Mouse (Mus musculus) intestine, embryonic 16.5 days (tissue): Measurements from ENCODE around the gene Rpgr. TPM values are rescaled to one million over a fixed set of nuclear protein-coding genes. Genes with fewer than 3 reads are reported as not detected.

Experiments used
- ATAC-seq: fragments of 200-750 bp; cut with Nextera tagmentation; 2 replicates; pipeline ENCODE4 v1.8.0; 2017; ENCODE audit warnings: moderate TSS enrichment, moderate library complexity
- H3K27ac ChIP-seq: fragments of 300-500 bp; sonication (generic); 2 replicates; pipeline ENCODE4 v1.5.1; 2014; ENCODE audit warnings: mild to moderate bottlenecking, low read length
- H3K27me3 ChIP-seq: fragments of 300-500 bp; sonication (generic); replicated peaks from 2 replicates; pipeline ENCODE4 v1.6.1; 2014; ENCODE audit warnings: low read length, control low read depth, mixed read lengths; ENCODE audit not compliant: control insufficient read depth, insufficient read depth
- H3K36me3 ChIP-seq: fragments of 300-500 bp; sonication (generic); 2 replicates; pipeline ENCODE4 v1.6.1; 2014; ENCODE audit warnings: low read length, control low read depth; ENCODE audit not compliant: control insufficient read depth, insufficient read depth
- H3K4me1 ChIP-seq: fragments of 300-500 bp; sonication (generic); 2 replicates; pipeline ENCODE4 v1.6.1; 2014; ENCODE audit warnings: low read length, control low read depth, mixed read lengths; ENCODE audit not compliant: control insufficient read depth, insufficient read depth
- H3K4me2 ChIP-seq: fragments of 300-500 bp; sonication (generic); 2 replicates; pipeline ENCODE4 v1.6.1; 2014; ENCODE audit warnings: low read depth, low read length, control low read depth
- H3K4me3 ChIP-seq: fragments of 300-500 bp; sonication (generic); 2 replicates; pipeline ENCODE4 v1.5.1; 2014; ENCODE audit warnings: mild to moderate bottlenecking, low read length
- H3K9ac ChIP-seq: fragments of 300-500 bp; sonication (generic); 2 replicates; pipeline ENCODE4 v1.6.1; 2014; ENCODE audit warnings: low read depth, low read length
- H3K9me3 ChIP-seq: fragments of 300-500 bp; sonication (generic); 2 replicates; pipeline ENCODE4 v1.6.1; 2016; ENCODE audit warnings: low read length, control low read depth; ENCODE audit not compliant: control insufficient read depth
- WGBS: fragments of 180-500 bp; shearing (Covaris S2); extraction: QIAGEN DNeasy Blood & Tissue Kit; methylation state at CpG from one replicate; pipeline ENCODE4 v1.1.7; 2014; 5-methylcytosine and 5-hydroxymethylcytosine counted together
- polyA plus RNA-seq: library from polyadenylated mRNA; unstranded; fragments of >200 nt; fragmentation: Nextera tagmentation; extraction: Ambion mirVana; gene quantifications from 2 replicates; pipeline ENCODE4 v1.2.1, GENCODE M21; 2015

The Rpgr gene
- polyA plus RNA-seq, 1 experiment from 2014 or later = 11.1 TPM

DNA sequence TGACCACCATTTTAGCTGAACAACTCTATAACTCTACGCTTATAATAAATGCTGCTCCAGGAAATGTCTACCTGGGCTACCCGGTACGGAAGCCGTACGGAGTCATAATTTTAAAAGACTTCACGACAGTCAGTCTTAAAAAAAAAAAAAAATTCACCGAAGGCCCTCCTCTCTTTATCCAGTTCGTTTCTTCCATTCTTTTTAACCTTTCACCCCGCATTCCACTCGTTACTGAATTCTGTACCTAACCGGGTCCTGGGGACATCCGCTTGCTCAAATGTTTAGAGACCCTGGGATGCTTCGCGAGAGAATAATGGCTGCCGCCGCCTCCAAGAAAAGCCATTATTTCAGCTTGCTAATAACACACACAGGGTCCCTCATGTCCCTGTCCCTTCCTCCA, 748 bp downstream of the Rpgr start:
- Histone ChIP-seq H3K4me1 (no peaks in the 10 kb centered on the region), H3K4me2 (peak overlapping the region; percentile 36), H3K36me3 (no peaks in the 10 kb centered on the region), H3K9ac (peak overlapping the region; percentile 72), H3K27me3 (no peaks in the 10 kb centered on the region), H3K4me3 (peak overlapping the region; percentile 58), H3K9me3 (no peaks in the 10 kb centered on the region), H3K27ac (peak overlapping the region; percentile 75)
- peak; percentile 13 for ATAC-seq
- WGBS = 24% methylated on average over 16 of the region's 16 CpGs

DNA sequence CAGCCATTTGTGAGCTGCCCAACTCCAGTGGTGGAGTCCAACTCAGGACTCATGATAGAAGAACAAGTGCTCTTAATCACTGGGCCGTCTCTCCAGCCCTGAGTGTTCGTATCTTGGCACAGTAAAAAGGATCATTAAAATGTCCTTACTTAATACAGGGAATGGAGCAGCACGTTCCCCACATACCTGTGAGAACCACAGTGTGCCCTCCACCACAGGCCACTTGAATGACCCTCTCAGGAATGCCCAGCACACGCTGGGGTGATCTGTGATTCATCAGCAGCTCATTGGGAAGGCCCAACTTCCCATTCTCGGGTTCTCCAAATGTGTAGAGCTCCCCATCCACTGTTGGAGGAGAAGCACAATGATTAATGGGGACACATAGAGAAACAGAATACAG, 10.8 kb downstream of the Rpgr start:
- 77% methylated on average over 5 of the region's 5 CpGs for WGBS
- no peak for ATAC-seq

DNA sequence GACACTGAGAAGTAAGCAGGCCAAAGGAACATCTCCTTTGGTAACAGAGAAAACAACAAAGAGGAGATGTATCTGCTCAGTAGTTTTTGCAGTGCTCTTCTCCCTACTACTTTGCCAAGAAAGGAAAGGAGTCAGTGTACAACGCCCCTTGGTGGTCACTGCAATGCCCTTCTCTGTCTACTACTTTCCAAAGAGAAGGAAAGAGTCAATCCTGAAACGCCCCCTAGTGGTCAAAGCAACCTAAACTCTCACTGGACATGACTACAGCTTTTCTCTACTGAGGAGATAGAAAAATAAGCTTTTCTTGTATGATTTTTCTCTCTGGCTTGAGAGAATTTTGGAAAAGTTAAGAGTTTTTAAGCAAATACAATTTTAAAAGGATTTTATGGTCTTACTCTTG, 15.4 kb downstream of the Rpgr start:
- Histone ChIP-seq H3K9ac (no peak overlapping the region), H3K27ac (no peak overlapping the region), H3K27me3 (no peaks in the 10 kb centered on the region), H3K4me2 (no peak overlapping the region), H3K4me3 (no peak overlapping the region), H3K9me3 (no peaks in the 10 kb centered on the region), H3K36me3 (no peaks in the 10 kb centered on the region), H3K4me1 (no peaks in the 10 kb centered on the region)
- ATAC-seq = no peak
- WGBS = 23% methylated on average over 2 of the region's 2 CpGs

More for the DNA sequence above, 10.8 kb downstream of the Rpgr start:
- no peaks in the 10 kb centered on the region for H3K36me3 ChIP-seq
- no peak overlapping the region for H3K9ac ChIP-seq
- H3K4me3 ChIP-seq = no peak overlapping the region
- no peaks in the 10 kb centered on the region for H3K4me1 ChIP-seq
- H3K27me3 ChIP-seq = no peaks in the 10 kb centered on the region
- H3K4me2 ChIP-seq = no peak overlapping the region
- no peaks in the 10 kb centered on the region for H3K9me3 ChIP-seq
- no peak overlapping the region for H3K27ac ChIP-seq

DNA sequence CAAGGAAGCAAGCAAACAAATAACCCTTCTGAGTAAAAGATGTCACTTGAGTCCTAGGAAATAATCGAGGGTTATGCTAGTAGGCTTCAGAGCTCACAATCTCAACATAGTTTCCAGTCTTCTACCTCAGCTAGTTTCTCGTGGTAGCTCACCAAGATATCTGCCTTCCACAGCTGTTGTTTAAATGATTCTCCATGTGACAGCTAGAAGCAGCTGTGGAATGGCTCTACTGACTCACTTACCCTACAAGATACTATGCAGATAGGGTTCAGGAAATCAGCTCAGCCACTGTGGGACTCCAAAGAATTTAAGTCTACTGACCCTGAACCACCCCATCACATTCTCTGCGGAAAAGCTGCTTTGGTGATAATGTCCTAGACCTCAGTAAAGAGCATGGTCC, 64.3 kb downstream of the Rpgr start:
- H3K4me3 ChIP-seq = no peak overlapping the region
- 71% methylated on average over 3 of the region's 3 CpGs for WGBS
- no peak overlapping the region for H3K9ac ChIP-seq
- no peaks in the 10 kb centered on the region for H3K4me1 ChIP-seq
- no peak overlapping the region for H3K4me2 ChIP-seq
- no peaks in the 10 kb centered on the region for H3K36me3 ChIP-seq
- ATAC-seq = no peak
- H3K9me3 ChIP-seq = no peaks in the 10 kb centered on the region
- H3K27me3 ChIP-seq = no peaks in the 10 kb centered on the region
- no peak overlapping the region for H3K27ac ChIP-seq

DNA sequence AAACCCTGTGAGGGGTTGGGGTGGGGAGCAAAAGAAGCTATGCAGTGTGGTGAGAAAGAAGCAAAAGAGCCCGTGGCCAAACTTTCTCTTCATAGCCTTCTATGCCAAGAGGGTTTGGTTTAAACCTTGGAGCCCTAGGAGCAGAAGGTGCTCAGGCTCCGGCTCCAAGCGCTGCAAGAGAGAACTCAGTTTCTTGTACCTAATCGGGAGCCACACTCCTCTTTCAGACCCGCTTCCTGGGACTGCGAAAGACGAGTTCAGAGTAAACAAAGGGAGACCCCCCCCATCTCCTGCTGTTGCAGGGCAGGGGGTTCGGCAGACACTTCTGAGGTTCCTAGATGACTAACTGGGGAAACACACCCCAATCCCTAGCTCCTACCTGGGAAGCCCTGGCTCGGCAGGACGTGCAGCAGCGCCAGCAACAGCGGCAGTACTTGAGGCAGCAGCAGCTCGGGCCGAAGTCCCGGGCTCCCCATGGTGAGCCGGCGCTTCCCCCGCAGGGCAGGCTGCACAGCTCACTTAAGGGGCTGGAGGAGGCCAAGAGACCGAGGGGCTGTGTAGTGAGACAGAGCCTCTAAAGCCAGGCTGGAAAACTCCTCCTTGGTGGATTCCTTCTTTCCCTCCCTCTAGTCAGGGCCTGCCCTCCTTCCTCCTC, 99.5 kb downstream of the Rpgr start, which contains the start of gene Srpx:
Gene Srpx (minus strand): TSS at position 645 of the 655 bp plus-strand sequence.
- Histone ChIP-seq H3K4me2 (peak within 1 kb of the TSS; percentile 51), H3K4me3 (peak within 1 kb of the TSS; percentile 45), H3K27me3 (no peaks in the 10 kb centered on the region), H3K4me1 (no peaks in the 10 kb centered on the region), H3K9me3 (no peaks in the 10 kb centered on the region), H3K27ac (no peak within 1 kb of the TSS), H3K36me3 (no peaks in the 10 kb centered on the region), H3K9ac (peak within 1 kb of the TSS; percentile 63)
- WGBS = 11% methylated on average over 19 of the region's 19 CpGs
- ATAC-seq = peak; percentile 48; the same call in 1 of the 2 replicates

DNA sequence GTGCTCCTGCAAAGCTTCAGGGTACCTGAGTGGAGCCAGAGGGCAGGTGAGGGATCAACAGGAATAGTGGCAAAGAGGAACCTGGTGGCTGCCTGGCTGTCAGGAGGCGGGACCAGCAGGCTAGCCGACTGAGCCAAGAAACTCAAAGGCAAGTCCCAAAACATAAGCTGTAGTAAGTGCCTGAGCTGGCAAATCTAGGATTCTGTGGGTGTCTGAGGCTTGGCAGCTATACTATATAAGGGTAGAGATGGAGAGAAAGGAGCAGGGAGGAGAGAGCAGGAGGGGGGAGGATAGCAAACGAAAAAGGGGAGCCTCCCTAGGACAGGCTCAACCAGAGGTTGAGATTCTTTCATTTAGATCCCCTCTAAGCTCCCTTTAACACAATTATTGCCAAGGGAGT, 100.9 kb downstream of the Rpgr start:
- no peak for ATAC-seq

DNA sequence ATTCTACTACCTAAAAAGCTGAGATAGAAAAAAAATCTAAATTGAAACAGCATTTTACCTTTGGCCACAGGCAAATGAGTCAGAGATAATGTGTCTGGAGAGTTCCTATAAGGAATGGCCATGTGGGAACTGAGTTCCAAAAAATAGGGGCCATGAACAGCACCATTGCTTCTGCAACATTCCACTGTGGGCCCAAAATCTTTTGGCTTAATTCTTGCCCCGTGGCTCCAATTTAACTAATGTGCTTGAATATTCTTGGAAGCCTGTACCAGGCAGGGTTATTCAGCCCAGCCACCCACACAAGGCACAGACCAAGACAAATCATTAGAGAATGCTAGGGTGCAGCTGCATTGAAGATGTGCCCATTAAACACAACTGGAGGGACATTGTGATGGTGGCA, 106.0 kb downstream of the Rpgr start:
- H3K4me1 ChIP-seq = no peaks in the 10 kb centered on the region
- no peaks in the 10 kb centered on the region for H3K36me3 ChIP-seq
- ATAC-seq = no peak
- no peaks in the 10 kb centered on the region for H3K9me3 ChIP-seq
- no peak overlapping the region for H3K27ac ChIP-seq
- no peak overlapping the region for H3K4me3 ChIP-seq
- H3K4me2 ChIP-seq = no peak overlapping the region
- H3K27me3 ChIP-seq = no peaks in the 10 kb centered on the region
- no peak overlapping the region for H3K9ac ChIP-seq
- WGBS = 69% methylated on average over 1 of the region's 1 CpGs

More for the DNA sequence above, 100.9 kb downstream of the Rpgr start:
- no peaks in the 10 kb centered on the region for H3K4me1 ChIP-seq
- H3K4me2 ChIP-seq = no peak overlapping the region
- no peaks in the 10 kb centered on the region for H3K36me3 ChIP-seq
- no peak overlapping the region for H3K27ac ChIP-seq
- H3K9ac ChIP-seq = no peak overlapping the region
- H3K9me3 ChIP-seq = no peaks in the 10 kb centered on the region
- H3K27me3 ChIP-seq = no peaks in the 10 kb centered on the region
- 40% methylated on average over 3 of the region's 3 CpGs for WGBS
- no peak overlapping the region for H3K4me3 ChIP-seq

DNA sequence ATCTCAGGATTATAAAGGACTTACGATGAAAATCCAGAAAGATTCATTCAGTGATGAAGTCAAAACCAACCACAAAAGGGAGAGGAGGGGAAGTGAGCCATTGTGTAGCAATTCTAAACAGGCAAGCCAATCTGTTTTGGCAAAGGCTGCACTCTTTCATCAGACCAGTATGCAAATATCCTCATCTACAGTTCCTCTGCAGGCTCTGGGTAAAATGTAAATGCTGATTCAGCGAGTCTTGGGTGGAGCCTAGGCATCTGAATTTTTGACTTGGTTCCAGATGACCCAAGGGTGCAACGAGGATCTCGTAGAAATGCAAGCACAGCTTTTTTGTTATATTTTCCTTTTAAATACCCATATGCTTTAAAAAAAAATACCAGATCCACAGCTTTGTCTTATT, 108.2 kb downstream of the Rpgr start:
- Histone ChIP-seq H3K4me2 (no peak overlapping the region), H3K27ac (no peak overlapping the region), H3K4me1 (no peaks in the 10 kb centered on the region), H3K9ac (no peak overlapping the region), H3K9me3 (no peaks in the 10 kb centered on the region), H3K4me3 (no peak overlapping the region), H3K36me3 (no peaks in the 10 kb centered on the region), H3K27me3 (no peaks in the 10 kb centered on the region)
- 63% methylated on average over 4 of the region's 4 CpGs for WGBS
- no peak for ATAC-seq

DNA sequence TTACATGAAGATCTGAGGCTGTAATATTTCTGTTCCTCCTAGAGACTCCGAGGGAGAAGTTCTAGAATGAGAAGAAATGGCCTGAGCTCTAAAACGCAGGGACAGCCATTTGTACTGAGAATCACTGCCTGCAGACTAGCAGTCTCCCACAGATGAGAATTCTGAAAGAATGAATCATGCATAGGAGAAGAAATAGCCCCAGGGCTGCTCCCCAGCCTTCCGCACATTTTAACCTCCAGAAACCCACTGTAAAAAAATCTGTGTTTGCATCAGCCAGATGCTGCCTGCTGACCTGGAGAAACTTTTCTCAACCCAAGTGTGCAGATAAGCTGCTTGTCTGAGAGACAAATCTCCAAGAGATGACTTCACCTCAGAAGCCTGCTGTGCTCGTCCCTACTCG, 111.2 kb downstream of the Rpgr start:
- 53% methylated on average over 5 of the region's 5 CpGs for WGBS
- Histone ChIP-seq H3K4me1 (no peaks in the 10 kb centered on the region), H3K27me3 (no peaks in the 10 kb centered on the region), H3K4me3 (no peak overlapping the region), H3K9me3 (no peaks in the 10 kb centered on the region), H3K9ac (no peak overlapping the region), H3K4me2 (no peak overlapping the region), H3K27ac (no peak overlapping the region), H3K36me3 (no peaks in the 10 kb centered on the region)
- no peak for ATAC-seq

DNA sequence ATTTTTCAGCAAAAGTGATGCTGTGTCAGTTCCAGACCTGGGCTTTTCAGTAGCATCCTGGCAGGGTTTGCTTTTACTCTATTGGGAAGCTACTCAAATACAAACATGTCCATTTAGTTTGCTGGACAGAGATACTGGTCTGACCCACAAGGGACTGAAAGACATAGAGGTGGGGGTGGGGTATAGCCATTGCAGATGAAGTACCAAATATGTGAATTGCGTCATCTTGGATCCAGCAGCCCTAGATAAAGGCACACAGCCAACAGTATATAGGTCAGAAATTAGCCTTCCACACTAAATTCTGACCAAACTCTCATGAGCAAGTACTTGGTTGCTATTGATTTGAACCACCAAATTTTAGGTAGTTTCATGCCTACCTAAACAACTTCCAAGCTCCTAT, 114.0 kb downstream of the Rpgr start:
- Histone ChIP-seq H3K9ac (no peak overlapping the region), H3K36me3 (no peaks in the 10 kb centered on the region), H3K27ac (no peak overlapping the region), H3K27me3 (no peaks in the 10 kb centered on the region), H3K4me2 (no peak overlapping the region), H3K9me3 (no peaks in the 10 kb centered on the region), H3K4me1 (no peaks in the 10 kb centered on the region), H3K4me3 (no peak overlapping the region)
- ATAC-seq = no peak
- WGBS = 65% methylated on average over 1 of the region's 1 CpGs
